Mouse (Mus musculus) limb, embryonic 14.5 days (tissue): ENCODE data around the gene Necap2. TPM values are rescaled to one million over a fixed set of nuclear protein-coding genes. Genes with fewer than 3 reads are reported as not detected.

Experiments
- ATAC-seq: fragments of 200-750 bp; cut with Nextera tagmentation; 2 replicates; pipeline ENCODE4 v1.8.0; 2017; ENCODE audit warnings: low read depth, moderate number of reproducible peaks, moderate TSS enrichment; ENCODE audit not compliant: low FRiP score
- DNase-seq: peaks from one replicate; pipeline ENCODE4 v3.0.0-alpha.2; 2015; ENCODE audit warnings: low spot score
- H3K27ac ChIP-seq: fragments of 300-500 bp; sonication (generic); replicated peaks from 2 replicates; pipeline ENCODE4 v1.5.1; 2014; ENCODE audit warnings: low read depth, mild to moderate bottlenecking, low read length, moderate library complexity, mixed read lengths
- H3K27me3 ChIP-seq: fragments of 300-500 bp; sonication (generic); 2 replicates; pipeline ENCODE4 v1.6.1; 2014; ENCODE audit warnings: low read length, mixed read lengths; ENCODE audit not compliant: control insufficient read depth, insufficient read depth
- H3K36me3 ChIP-seq: fragments of 300-500 bp; sonication (generic); 2 replicates; pipeline ENCODE4 v1.6.1; 2014; ENCODE audit warnings: mild to moderate bottlenecking, low read length, moderate library complexity, mixed read lengths; ENCODE audit not compliant: control insufficient read depth, insufficient read depth
- H3K4me1 ChIP-seq: fragments of 300-500 bp; sonication (generic); 2 replicates; pipeline ENCODE4 v1.6.1; 2014; ENCODE audit warnings: antibody characterized with exemption, low read length, mixed read lengths; ENCODE audit not compliant: control insufficient read depth, insufficient read depth
- H3K4me2 ChIP-seq: fragments of 300-500 bp; sonication (generic); replicated peaks from 2 replicates; pipeline ENCODE4 v1.6.1; 2014; ENCODE audit warnings: low read depth, mild to moderate bottlenecking, low read length, moderate library complexity; ENCODE audit not compliant: severe bottlenecking
- H3K4me3 ChIP-seq: fragments of 300-500 bp; sonication (generic); replicated peaks from 2 replicates; pipeline ENCODE4 v1.5.1; 2014; ENCODE audit warnings: low read length
- H3K9ac ChIP-seq: fragments of 300-500 bp; sonication (generic); 2 replicates; pipeline ENCODE4 v1.6.1; 2014; ENCODE audit warnings: mild to moderate bottlenecking, low read depth, low read length, moderate library complexity; ENCODE audit not compliant: severe bottlenecking
- H3K9me3 ChIP-seq: fragments of 300-500 bp; sonication (generic); 2 replicates; pipeline ENCODE4 v1.6.1; 2016; ENCODE audit warnings: low read length; ENCODE audit not compliant: control insufficient read depth
- POLR2A ChIP-seq: fragments of 200-500 bp; IDR thresholded peaks from 2 replicates; pipeline ENCODE4 v1.8.0; 2012; ENCODE audit warnings: inconsistent platforms, mild to moderate bottlenecking, moderate library complexity, borderline replicate concordance; ENCODE audit not compliant: insufficient read depth, insufficient read length; ENCODE audit errors: extremely low read depth
- WGBS: fragments of 180-500 bp; shearing (Covaris S2); extraction: QIAGEN DNeasy Blood & Tissue Kit; methylation state at CpG from one replicate; pipeline ENCODE4 v1.1.7; 2014; 5-methylcytosine and 5-hydroxymethylcytosine counted together
- polyA plus RNA-seq, 2 experiments: library from polyadenylated mRNA; depleted of rRNA in 1 of 2; stranded (reverse) in 1 of 2; unstranded in 1 of 2; fragments of >200 nt; fragmentation: Nextera tagmentation in 1 of 2; extraction: Ambion mirVana in 1 of 2; gene quantifications; 2 replicates each; pipeline versions ENCODE4 v1.2.1 to v1.2.3; 2012 to 2014

The Necap2 gene
- polyA plus RNA-seq, 2 experiments: 79.1 to 90.5 TPM

DNA sequence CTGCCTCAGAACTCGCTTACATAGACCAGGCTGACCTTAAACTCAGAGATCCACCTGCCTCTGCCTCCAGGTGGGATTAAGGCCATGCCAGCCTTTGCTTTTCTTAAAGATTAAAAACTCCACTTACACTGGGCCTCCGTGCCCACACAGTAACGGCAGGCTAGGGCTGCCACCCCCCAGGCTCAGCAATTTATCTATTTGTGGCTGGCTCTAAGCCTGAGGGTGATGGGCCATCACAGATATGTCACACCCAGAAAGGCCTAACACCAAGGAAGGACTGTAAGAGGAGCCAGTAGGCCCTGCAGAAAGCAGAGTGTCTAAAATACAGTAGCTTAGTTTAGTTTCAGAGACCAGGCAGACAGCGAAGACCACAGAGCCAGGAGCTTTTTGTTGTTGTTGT lies 4.0 kb downstream of the Necap2 start:
- 91% methylated on average over 4 of the region's 4 CpGs for WGBS
- Histone ChIP-seq H3K4me3 (no peak overlapping the region), H3K9ac (no peak overlapping the region), H3K4me2 (no peak overlapping the region), H3K4me1 (peaks cover 10% of the 10 kb centered on the region), H3K27me3 (no peaks in the 10 kb centered on the region), H3K27ac (no peak overlapping the region), H3K36me3 (peaks cover 61% of the 10 kb centered on the region), H3K9me3 (no peaks in the 10 kb centered on the region)
- TF ChIP-seq POLR2A: no peak
- ATAC-seq: no peak
- DNase-seq: no peak

DNA sequence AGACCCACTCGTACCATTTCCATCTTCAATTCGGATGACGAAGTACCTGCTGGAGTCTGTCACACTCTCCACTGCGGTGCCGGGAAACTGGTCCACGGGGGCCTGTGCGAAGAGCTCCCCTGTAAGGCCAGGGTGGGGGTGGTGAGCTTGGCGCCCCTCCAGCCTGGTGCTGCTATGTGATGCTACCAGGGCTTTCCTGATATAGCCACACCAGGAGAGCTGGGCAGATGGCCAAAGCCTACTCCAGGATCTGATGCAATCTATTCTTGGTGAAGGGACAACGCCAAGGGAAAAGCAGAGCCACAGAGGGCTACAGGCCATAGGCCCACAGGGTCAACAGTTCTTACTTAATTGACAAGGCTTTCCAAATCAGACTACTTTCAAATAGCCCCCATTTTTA lies 4.5 kb downstream of the Necap2 start:
- H3K36me3 ChIP-seq: peaks cover 66% of the 10 kb centered on the region

GRCm38 (mm10) chr4:141072502-141072901 lies 5.7 kb downstream of the Necap2 start:
- no peak for TF ChIP-seq POLR2A
- Histone ChIP-seq H3K4me2 (no peak overlapping the region), H3K4me1 (peaks cover 9% of the 10 kb centered on the region), H3K36me3 (peaks cover 77% of the 10 kb centered on the region), H3K4me3 (no peak overlapping the region), H3K27me3 (no peaks in the 10 kb centered on the region), H3K9me3 (no peaks in the 10 kb centered on the region), H3K9ac (no peak overlapping the region), H3K27ac (no peak overlapping the region)
- DNase-seq (no peak), ATAC-seq (no peak)
- 96% methylated on average over 11 of the region's 11 CpGs for WGBS

More for the DNA sequence above, 4.5 kb downstream of the Necap2 start:
- Histone ChIP-seq H3K27me3 (no peaks in the 10 kb centered on the region), H3K9ac (no peak overlapping the region), H3K4me3 (no peak overlapping the region), H3K27ac (no peak overlapping the region), H3K4me1 (peaks cover 10% of the 10 kb centered on the region), H3K9me3 (no peaks in the 10 kb centered on the region), H3K4me2 (no peak overlapping the region)
- no peak for TF ChIP-seq POLR2A
- 89% methylated on average over 9 of the region's 9 CpGs for WGBS
- ATAC-seq (no peak), DNase-seq (no peak)

DNA sequence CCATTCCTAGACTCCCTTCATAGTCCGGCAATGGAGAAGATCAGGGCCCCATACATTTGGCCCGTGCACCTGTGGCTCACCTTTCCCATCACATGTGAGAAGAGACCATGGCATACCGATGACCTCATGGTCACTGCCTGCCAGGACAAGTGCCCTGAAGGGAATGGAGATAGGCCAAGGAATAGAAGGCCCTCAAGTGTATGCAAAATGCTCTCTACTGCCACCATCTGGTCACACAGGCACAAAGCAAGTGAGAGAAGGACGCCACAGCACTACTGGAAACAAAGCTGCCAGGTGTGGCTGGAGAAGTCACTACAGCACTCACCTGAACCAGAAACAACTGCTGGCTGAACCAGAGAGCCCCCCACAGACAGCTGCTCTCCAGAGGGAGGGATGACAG lies 8.4 kb downstream of the Necap2 start:
- WGBS: 56% methylated on average over 4 of the region's 4 CpGs
- Histone ChIP-seq H3K4me3 (no peak overlapping the region), H3K9ac (no peak overlapping the region), H3K4me1 (no peaks in the 10 kb centered on the region), H3K27me3 (no peaks in the 10 kb centered on the region), H3K27ac (no peak overlapping the region), H3K36me3 (peaks cover 91% of the 10 kb centered on the region), H3K9me3 (no peaks in the 10 kb centered on the region), H3K4me2 (no peak overlapping the region)
- peak; percentile 19 for DNase-seq
- ATAC-seq: no peak
- TF ChIP-seq POLR2A: no peak

GRCm38 (mm10) chr4:141068655-141069054 lies 9.5 kb downstream of the Necap2 start:
- no peak for DNase-seq
- no peak for ATAC-seq
- no peak overlapping the region for H3K27ac ChIP-seq
- H3K9ac ChIP-seq: no peak overlapping the region
- no peak for TF ChIP-seq POLR2A
- H3K27me3 ChIP-seq: no peaks in the 10 kb centered on the region
- no peak overlapping the region for H3K4me3 ChIP-seq
- WGBS: 92% methylated on average over 8 of the region's 8 CpGs
- H3K4me2 ChIP-seq: no peak overlapping the region
- H3K36me3 ChIP-seq: peaks cover 80% of the 10 kb centered on the region
- no peaks in the 10 kb centered on the region for H3K9me3 ChIP-seq
- no peaks in the 10 kb centered on the region for H3K4me1 ChIP-seq

- DNase-seq (no peak), ATAC-seq (no peak)
- Histone ChIP-seq H3K9me3 (no peaks in the 10 kb centered on the region), H3K4me3 (no peak overlapping the region), H3K27ac (no peak overlapping the region), H3K9ac (no peak overlapping the region), H3K4me1 (no peaks in the 10 kb centered on the region), H3K36me3 (peaks cover 70% of the 10 kb centered on the region), H3K4me2 (no peak overlapping the region), H3K27me3 (no peaks in the 10 kb centered on the region)
- TF ChIP-seq POLR2A: no peak
- 93% methylated on average over 9 of the region's 9 CpGs for WGBS
These were observed 10.6 kb downstream of the Necap2 start for GRCm38 (mm10) chr4:141067516-141068046.
